Mouse (Mus musculus) erythroblast, embryonic 14.5 days (primary cell): ENCODE measurements around the gene Nkain2. TPM values are rescaled to one million over a fixed set of nuclear protein-coding genes. Genes with fewer than 3 reads are reported as not detected.
"Not testable (repeated sequence)": the region's sequence is repeated elsewhere in the genome, so short reads cannot be mapped to it uniquely, and the experiment has no call there.

Experiments
- H3K27me3 ChIP-seq: 2 replicates; pipeline ENCODE4 v1.6.1; 2012; ENCODE audit warnings: inconsistent platforms; ENCODE audit not compliant: control insufficient read depth
- H3K36me3 ChIP-seq: 2 replicates; pipeline ENCODE4 v1.6.1; 2012; ENCODE audit warnings: mild to moderate bottlenecking, inconsistent platforms; ENCODE audit not compliant: control insufficient read depth
- H3K4me1 ChIP-seq: 2 replicates; pipeline ENCODE4 v1.6.1; 2012; ENCODE audit warnings: inconsistent platforms; ENCODE audit not compliant: control insufficient read depth
- H3K4me3 ChIP-seq: replicated peaks from 2 replicates; pipeline ENCODE3; 2012; ENCODE audit warnings: moderate library complexity, mild to moderate bottlenecking, inconsistent platforms
- H3K9me3 ChIP-seq: 2 replicates; pipeline ENCODE4 v1.6.1; 2012; ENCODE audit warnings: low read length, inconsistent platforms, mixed read lengths; ENCODE audit not compliant: control insufficient read depth
- GATA1 ChIP-seq: IDR thresholded peaks from 2 replicates; pipeline ENCODE4 v1.6.1; 2012; ENCODE audit warnings: low read length, inconsistent platforms, mixed read lengths
- TAL1 ChIP-seq: IDR thresholded peaks from 3 replicates; pipeline ENCODE4 v1.6.1; 2012; ENCODE audit warnings: low read length, inconsistent platforms, mixed read lengths
- polyA plus RNA-seq: library from polyadenylated mRNA; stranded (reverse); fragments of >175 nt; gene quantifications from 2 replicates; pipeline ENCODE4 v1.2.3, GENCODE M21; 2012

Gene Nkain2
- polyA plus RNA-seq, 1 experiment = not detected

- H3K4me1 ChIP-seq = no peaks in the 10 kb centered on the region
- H3K27me3 ChIP-seq = no peaks in the 10 kb centered on the region
- H3K4me3 ChIP-seq = no peak overlapping the region
- no peak for TF ChIP-seq TAL1
- TF ChIP-seq GATA1 = no peak
- no peaks in the 10 kb centered on the region for H3K36me3 ChIP-seq
- H3K9me3 ChIP-seq = no peaks in the 10 kb centered on the region
Measured at GRCm38 (mm10) chr10:32790541-32790940, 99.7 kb downstream of the Nkain2 start.

GRCm38 (mm10) chr10:32782732-32783359, 107.4 kb downstream of the Nkain2 start:
- H3K36me3 ChIP-seq = no peaks in the 10 kb centered on the region
- H3K4me3 ChIP-seq = no peak overlapping the region
- no peak for TF ChIP-seq TAL1
- TF ChIP-seq GATA1 = no peak

GRCm38 (mm10) chr10:32738989-32739388, 151.3 kb downstream of the Nkain2 start:
- Histone ChIP-seq H3K36me3 (no peaks in the 10 kb centered on the region), H3K4me1 (no peaks in the 10 kb centered on the region), H3K4me3 (no peak overlapping the region), H3K27me3 (no peaks in the 10 kb centered on the region), H3K9me3 (no peaks in the 10 kb centered on the region)
- TF ChIP-seq TAL1 (no peak), GATA1 (no peak)

More at GRCm38 (mm10) chr10:32782732-32783359, 107.4 kb downstream of the Nkain2 start:
- no peaks in the 10 kb centered on the region for H3K4me1 ChIP-seq
- H3K9me3 ChIP-seq = no peaks in the 10 kb centered on the region
- H3K27me3 ChIP-seq = no peaks in the 10 kb centered on the region

GRCm38 (mm10) chr10:32706579-32706978, 183.7 kb downstream of the Nkain2 start:
- H3K36me3 ChIP-seq, H3K4me1 ChIP-seq, H3K9me3 ChIP-seq, H3K27me3 ChIP-seq, H3K4me3 ChIP-seq: not testable (repeated sequence)

- TF ChIP-seq GATA1 (no peak), TAL1 (no peak)
- Histone ChIP-seq H3K9me3 (no peaks in the 10 kb centered on the region), H3K36me3 (no peaks in the 10 kb centered on the region), H3K4me1 (no peaks in the 10 kb centered on the region), H3K4me3 (no peak overlapping the region), H3K27me3 (no peaks in the 10 kb centered on the region)
Measured at GRCm38 (mm10) chr10:32696661-32697060, 193.6 kb downstream of the Nkain2 start.

GRCm38 (mm10) chr10:32684548-32684947, 205.7 kb downstream of the Nkain2 start:
- Histone ChIP-seq H3K4me1 (no peaks in the 10 kb centered on the region), H3K9me3 (no peaks in the 10 kb centered on the region), H3K27me3 (no peaks in the 10 kb centered on the region), H3K4me3 (no peak overlapping the region), H3K36me3 (no peaks in the 10 kb centered on the region)
- TF ChIP-seq TAL1 (no peak), GATA1 (no peak)

GRCm38 (mm10) chr10:32640256-32640655, 250.0 kb downstream of the Nkain2 start:
- Histone ChIP-seq H3K4me1 (no peaks in the 10 kb centered on the region), H3K27me3 (no peaks in the 10 kb centered on the region), H3K36me3 (no peaks in the 10 kb centered on the region), H3K4me3 (no peak overlapping the region), H3K9me3 (no peaks in the 10 kb centered on the region)
- TF ChIP-seq TAL1 (no peak), GATA1 (no peak)

- H3K4me1 ChIP-seq = no peaks in the 10 kb centered on the region
- no peak for TF ChIP-seq GATA1
- no peak for TF ChIP-seq TAL1
- no peak overlapping the region for H3K4me3 ChIP-seq
- H3K27me3 ChIP-seq = no peaks in the 10 kb centered on the region
- H3K36me3 ChIP-seq = no peaks in the 10 kb centered on the region
- H3K9me3 ChIP-seq = no peaks in the 10 kb centered on the region
Measured at GRCm38 (mm10) chr10:32639173-32639572, 251.1 kb downstream of the Nkain2 start.

- Histone ChIP-seq H3K27me3 (no peaks in the 10 kb centered on the region), H3K4me3 (no peak overlapping the region), H3K4me1 (no peaks in the 10 kb centered on the region), H3K36me3 (no peaks in the 10 kb centered on the region), H3K9me3 (no peaks in the 10 kb centered on the region)
- no peak for TF ChIP-seq TAL1
- no peak for TF ChIP-seq GATA1
Measured at GRCm38 (mm10) chr10:32631043-32631442, 259.2 kb downstream of the Nkain2 start.

GRCm38 (mm10) chr10:32604448-32604847, 285.8 kb downstream of the Nkain2 start:
- no peak for TF ChIP-seq GATA1
- TF ChIP-seq TAL1 = no peak
- H3K4me1 ChIP-seq = no peaks in the 10 kb centered on the region

More at GRCm38 (mm10) chr10:32604448-32604847, 285.8 kb downstream of the Nkain2 start:
- H3K9me3 ChIP-seq = 0 out of 2 replicates have a peak, but pooled peaks cover 2% of the 10 kb centered on the region
- no peaks in the 10 kb centered on the region for H3K36me3 ChIP-seq
- H3K27me3 ChIP-seq = no peaks in the 10 kb centered on the region
- no peak overlapping the region for H3K4me3 ChIP-seq
